Mouse (Mus musculus) left cerebral cortex, adult 8-10 months (tissue): ENCODE data around the gene Gm47429. TPM values are rescaled to one million over a fixed set of nuclear protein-coding genes. Genes with fewer than 3 reads are reported as not detected.
"Not testable (repeated sequence)": the region's sequence is repeated elsewhere in the genome, so short reads cannot be mapped to it uniquely, and the experiment has no call there.

Source experiments
- DNase-seq, 2 experiments: peaks; one replicate each; pipeline ENCODE4 v3.0.0; 2022; ENCODE audit warnings: low spot score in 2 of 2
- total RNA-seq, 4 experiments: library from RNA; stranded (reverse); gene quantifications; 2 replicates each; pipeline ENCODE4 v1.2.4; 2022

Gene Gm47429
- total RNA-seq: not detected

- DNase-seq: no peak
Measured at GRCm38 (mm10) chr13:50443812-50444211, at the start of gene Gm47429. Gene Gm47429 (minus strand): TSS chr13:50443912.

GRCm38 (mm10) chr13:50488510-50488909 lies 44.8 kb upstream of the Gm47429 start:
- DNase-seq: not testable (repeated sequence)

- DNase-seq: no peak
Measured at GRCm38 (mm10) chr13:50467007-50467406, 23.3 kb upstream of the Gm47429 start, which contains the start of gene Nutm2. Gene Nutm2 (plus strand): TSS chr13:50467307.

- DNase-seq: no peak
Measured at GRCm38 (mm10) chr13:50464621-50465562, 21.2 kb upstream of the Gm47429 start.

- not testable (repeated sequence) for DNase-seq
Measured at GRCm38 (mm10) chr13:50460433-50460832, 16.7 kb upstream of the Gm47429 start.

GRCm38 (mm10) chr13:50453426-50453825 lies 9.7 kb upstream of the Gm47429 start:
- no peak for DNase-seq

GRCm38 (mm10) chr13:50452266-50452665 lies 8.6 kb upstream of the Gm47429 start:
- not testable (repeated sequence) for DNase-seq

GRCm38 (mm10) chr13:50445261-50445660 lies 1.5 kb upstream of the Gm47429 start:
- DNase-seq: no peak

GRCm38 (mm10) chr13:50426686-50427085 lies 17.0 kb downstream of the Gm47429 start:
- no peak for DNase-seq

- no peak for DNase-seq
Measured at GRCm38 (mm10) chr13:50424517-50424916, 19.2 kb downstream of the Gm47429 start.

GRCm38 (mm10) chr13:50423625-50424209 lies 20.0 kb downstream of the Gm47429 start:
- no peak for DNase-seq

GRCm38 (mm10) chr13:50418421-50418820 lies 25.3 kb downstream of the Gm47429 start:
- DNase-seq: no peak

GRCm38 (mm10) chr13:50417389-50418183 lies 26.1 kb downstream of the Gm47429 start, which contains the start of gene Fbxw17:
Gene Fbxw17 (plus strand): TSS chr13:50417864.
- DNase-seq: peak; percentile 66 to 73

Other genes with a start within 250 kb of the Gm47429 start
- not detected for gene Gm906, start 193.6 kb downstream of the Gm47429 start, total RNA-seq
- 10 to 100 TPM; 12.8 to 16.6 (median 15.0) TPM for gene Fbxw17, start 26.0 kb downstream of the Gm47429 start, total RNA-seq
- gene Nutm2, start 23.4 kb upstream of the Gm47429 start, total RNA-seq: not detected
- gene Gm904, start 199.3 kb upstream of the Gm47429 start, total RNA-seq: not detected